Mouse (Mus musculus) erythroblast, embryonic 14.5 days (primary cell): ENCODE results near the gene Rnf212b.

Experiments
- GATA1 ChIP-seq: IDR thresholded peaks from 2 replicates; pipeline ENCODE4 v1.6.1; 2012; ENCODE audit warnings: low read length, inconsistent platforms, mixed read lengths
- TAL1 ChIP-seq: IDR thresholded peaks from 3 replicates; pipeline ENCODE4 v1.6.1; 2012; ENCODE audit warnings: low read length, inconsistent platforms, mixed read lengths

DNA sequence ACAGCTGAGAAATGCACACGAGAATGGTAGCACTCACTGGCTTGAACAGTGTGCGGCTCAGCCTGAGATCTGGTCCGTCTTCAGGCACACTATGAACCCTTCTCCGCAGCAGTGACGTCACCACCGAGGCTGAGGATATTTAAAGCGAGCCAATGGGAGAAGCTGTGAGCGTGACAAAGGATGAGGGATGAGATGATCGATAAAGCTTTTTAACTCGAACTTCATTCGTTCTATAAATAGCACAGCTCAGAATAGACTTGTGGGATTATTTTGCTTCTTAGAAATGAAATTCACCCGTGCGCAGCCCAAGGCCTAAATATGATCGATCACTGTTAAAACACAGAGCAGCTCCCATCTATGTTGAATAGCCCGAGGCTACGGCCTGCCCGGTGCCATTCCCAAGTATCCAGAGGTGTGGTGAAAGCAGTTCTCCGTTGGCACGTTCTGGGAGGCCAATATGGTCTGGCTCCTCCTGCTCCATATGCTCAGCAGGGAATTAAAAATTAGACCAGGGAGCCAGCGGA is 41.5 kb upstream of the Rnf212b start:
- TF ChIP-seq GATA1 (no peak), TAL1 (no peak)
